Mouse (Mus musculus) c-Kit-positive CD71-positive TER-119-negative erythroid progenitor cells, embryonic 14.5 days (primary cell): ENCODE data around the gene 1700016D06Rik.
A peak's percentile ranks its signal among the peaks of the same experiment; 100 is the strongest.
"Not testable (repeated sequence)": the region's sequence is repeated elsewhere in the genome, so short reads cannot be mapped to it uniquely, and the experiment has no call there.

Source experiments
- DNase-seq: peaks from one replicate; pipeline ENCODE4 v3.0.0-alpha.2; 2013; ENCODE audit warnings: low read depth

Gene 1700016D06Rik

GRCm38 (mm10) chr8:11701428-11701827, 565 bp upstream of the 1700016D06Rik start:
- DNase-seq: no peak

- peak; percentile 40 for DNase-seq
These were observed 517 bp downstream of the 1700016D06Rik start for GRCm38 (mm10) chr8:11700060-11701032.

GRCm38 (mm10) chr8:11699442-11700001, 1.3 kb downstream of the 1700016D06Rik start:
- DNase-seq: no peak

- no peak for DNase-seq
These were observed 3.4 kb downstream of the 1700016D06Rik start for GRCm38 (mm10) chr8:11697467-11697866.

DNA sequence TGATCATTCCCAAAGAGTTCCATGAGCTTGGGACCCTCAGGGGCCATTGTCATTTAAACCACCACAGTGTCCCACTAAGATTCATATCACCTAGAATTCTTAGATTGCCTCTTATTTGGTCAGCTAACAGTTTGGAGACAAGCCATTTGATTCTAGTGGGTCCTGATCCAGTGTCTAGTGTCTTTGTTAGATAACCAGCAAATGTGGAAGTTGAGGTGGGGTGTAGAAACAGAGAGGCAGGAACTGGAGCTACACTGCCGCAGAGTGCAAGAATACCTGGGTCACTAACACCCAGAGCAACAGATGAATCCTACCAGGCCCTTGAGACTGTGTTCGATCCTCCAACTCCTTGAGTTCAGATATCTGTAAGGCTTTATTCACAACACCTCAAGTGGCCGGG, 4.7 kb downstream of the 1700016D06Rik start:
- DNase-seq: no peak

DNA sequence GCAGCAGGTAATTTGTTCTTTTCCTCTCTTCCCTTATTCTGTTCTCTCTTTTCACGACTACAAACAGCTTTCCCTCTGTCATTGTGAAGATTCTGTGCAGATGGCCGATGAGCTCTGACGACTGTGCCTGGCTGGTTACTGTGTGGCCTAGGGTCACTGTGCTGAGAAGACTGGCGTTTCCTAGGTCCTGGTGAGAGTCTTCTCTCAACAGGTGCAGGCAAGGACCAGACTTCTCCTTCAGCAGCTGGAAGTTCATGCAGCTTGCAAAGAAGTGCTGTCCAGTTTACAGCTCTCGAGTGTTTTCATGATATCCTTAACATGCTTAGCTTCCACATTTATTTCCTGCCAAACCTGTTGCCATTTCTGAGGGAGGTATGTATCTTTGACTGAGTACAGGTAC, 6.9 kb downstream of the 1700016D06Rik start:
- DNase-seq: no peak

DNA sequence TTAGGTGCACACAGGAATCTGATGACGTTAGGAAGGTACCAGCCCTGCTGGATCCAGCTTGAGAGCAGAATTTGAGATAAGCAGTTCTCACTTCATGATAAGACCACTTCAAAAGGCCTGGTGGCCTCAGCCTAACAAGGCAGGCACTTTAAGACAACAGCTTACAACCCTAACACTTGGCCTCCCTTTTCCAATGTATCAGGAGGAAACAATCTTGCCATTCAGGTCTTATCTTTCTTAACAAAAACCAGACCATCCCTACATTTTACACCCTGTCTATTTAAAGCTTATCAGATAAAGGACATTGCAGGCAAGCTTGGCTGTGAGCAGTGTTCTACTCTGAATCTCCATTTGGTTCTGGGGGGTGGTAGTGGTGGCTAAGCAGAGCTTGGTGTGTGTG, 8.4 kb downstream of the 1700016D06Rik start:
- DNase-seq: no peak

GRCm38 (mm10) chr8:11691761-11692160, 9.1 kb downstream of the 1700016D06Rik start:
- DNase-seq: no peak

GRCm38 (mm10) chr8:11691284-11691683, 9.6 kb downstream of the 1700016D06Rik start:
- DNase-seq: no peak

GRCm38 (mm10) chr8:11689945-11690344, 10.9 kb downstream of the 1700016D06Rik start:
- DNase-seq: no peak

- DNase-seq: no peak
These were observed 13.6 kb downstream of the 1700016D06Rik start for GRCm38 (mm10) chr8:11687251-11687650.

DNA sequence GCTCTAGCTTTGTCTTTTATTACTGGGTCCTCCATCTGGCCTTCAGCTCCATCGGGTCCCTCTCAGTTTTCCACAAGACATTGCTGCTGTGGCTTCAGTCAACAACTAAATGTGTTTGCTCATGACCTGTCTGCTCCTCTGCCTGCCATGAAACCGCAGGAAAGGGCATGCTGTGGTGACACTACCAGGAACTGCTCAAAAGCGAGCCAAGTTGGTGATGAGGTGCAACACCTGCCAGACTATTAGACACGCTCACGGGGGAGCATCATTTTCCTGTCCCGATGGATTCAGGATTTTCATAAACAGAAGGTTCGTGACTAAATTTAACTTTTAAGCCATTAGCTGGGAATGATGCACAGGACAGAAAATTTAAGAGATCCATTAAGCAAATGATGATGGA, 16.3 kb downstream of the 1700016D06Rik start:
- DNase-seq: no peak

DNA sequence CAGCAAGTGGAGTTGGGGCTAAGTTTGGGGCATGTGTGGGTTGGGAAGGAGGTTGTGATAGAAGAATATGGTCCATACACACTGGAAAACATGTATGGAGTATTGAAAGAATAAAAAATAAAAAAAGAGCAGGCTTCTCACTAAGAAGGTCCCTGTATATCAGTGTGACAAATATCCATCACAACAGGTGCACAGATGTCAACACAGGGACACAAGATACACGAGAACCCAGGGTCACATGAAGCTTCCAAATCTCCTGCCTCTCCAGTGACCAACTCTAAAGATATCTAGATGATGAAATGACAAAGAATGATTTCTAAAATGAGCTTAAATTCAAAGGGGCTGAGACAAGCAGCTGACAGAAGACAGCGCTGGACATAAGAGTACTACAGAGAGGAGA, 32.6 kb downstream of the 1700016D06Rik start:
- DNase-seq: no peak

DNA sequence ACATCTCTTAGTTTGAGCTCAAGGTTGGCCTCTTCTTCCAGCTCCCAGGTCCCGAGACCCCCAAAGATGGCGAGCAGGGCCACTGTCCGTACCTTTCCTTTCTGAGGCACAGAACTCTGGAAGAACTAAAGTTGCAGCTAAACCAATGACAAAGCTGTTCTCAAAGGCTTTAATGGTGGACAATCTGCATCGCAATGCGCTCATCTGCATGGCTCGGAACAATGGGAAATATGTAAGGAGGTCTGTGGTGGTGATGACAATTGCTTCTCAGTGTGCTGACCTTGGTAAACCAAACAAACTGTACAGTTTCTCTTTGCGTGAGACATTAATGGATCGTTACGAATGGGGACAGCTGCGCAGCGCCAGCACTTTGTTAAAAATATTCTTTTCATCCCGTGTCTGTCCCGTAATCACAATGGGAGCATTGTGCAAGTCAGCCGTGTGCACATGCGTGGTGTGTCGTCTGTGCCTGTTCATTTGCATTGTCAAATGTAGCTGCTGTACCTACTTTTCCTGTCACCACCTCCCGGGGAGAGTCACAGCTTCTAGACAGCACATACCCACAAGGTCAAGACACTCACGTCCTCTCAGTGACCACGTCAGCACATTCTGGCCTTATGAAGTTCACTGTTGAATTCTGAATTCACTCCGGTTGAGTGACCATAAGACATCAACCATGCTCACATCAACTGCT, 34.7 kb downstream of the 1700016D06Rik start:
- not testable (repeated sequence) for DNase-seq

DNA sequence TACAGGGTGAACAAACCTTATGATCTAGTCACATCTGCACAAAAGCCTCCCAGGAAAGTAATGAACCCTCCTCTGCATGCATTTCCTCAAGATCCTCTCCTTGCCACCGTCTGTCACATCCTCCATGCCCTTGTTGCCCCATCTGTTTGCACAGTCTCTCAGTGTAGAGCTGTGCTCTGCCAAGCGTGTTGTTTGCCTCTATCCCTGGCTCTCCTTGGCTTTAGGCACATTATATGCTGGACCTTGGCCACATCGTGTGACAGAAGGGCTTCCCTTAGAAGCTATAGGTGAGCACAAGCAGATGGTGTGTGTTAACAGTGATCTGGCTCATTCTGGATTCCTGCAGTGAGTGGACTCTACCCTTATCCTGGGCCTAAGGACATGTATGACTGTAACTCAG, 38.9 kb downstream of the 1700016D06Rik start:
- DNase-seq: no peak

GRCm38 (mm10) chr8:11650021-11650420, 50.8 kb downstream of the 1700016D06Rik start:
- DNase-seq: no peak

DNA sequence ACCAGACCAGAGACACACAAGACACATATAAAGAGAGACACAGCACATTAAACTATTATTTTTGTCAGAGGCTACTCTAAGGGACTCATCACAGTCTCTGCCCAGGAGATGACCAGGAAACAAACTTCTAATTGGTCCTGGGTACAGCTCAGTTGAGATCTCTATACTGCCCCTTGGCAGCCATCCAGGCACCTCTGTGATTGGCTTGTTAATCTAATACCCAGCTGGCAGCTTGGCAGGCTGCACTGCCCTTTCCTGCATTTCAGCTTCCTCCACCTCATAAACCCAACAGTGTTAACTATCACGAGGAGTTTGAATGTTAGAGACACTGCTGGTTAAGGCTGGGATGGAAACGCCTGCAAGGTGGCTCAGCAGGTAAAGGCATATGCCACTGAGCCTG, 57.7 kb downstream of the 1700016D06Rik start:
- no peak for DNase-seq

DNA sequence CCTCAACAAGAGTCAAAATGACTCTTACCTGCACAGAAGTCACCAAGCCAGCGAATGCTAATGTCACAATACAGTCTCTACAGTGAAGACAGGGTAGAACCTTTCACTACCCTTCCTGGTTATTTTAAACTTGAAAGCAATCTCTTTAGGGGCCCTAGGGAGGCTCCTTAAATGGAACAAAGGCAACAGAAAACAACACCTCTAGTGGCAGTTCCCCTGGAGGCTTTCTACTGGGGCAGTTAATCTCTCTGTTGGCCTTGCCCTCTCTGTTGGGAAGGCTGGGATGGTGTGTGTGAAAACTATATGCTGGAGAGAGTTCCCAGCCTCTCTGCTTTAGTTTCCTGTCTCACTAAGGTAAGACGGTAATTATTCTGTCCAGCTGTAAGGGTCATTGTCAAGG, 60.3 kb downstream of the 1700016D06Rik start:
- no peak for DNase-seq

- DNase-seq: no peak
These were observed 63.3 kb downstream of the 1700016D06Rik start for GRCm38 (mm10) chr8:11637531-11637930.

DNA sequence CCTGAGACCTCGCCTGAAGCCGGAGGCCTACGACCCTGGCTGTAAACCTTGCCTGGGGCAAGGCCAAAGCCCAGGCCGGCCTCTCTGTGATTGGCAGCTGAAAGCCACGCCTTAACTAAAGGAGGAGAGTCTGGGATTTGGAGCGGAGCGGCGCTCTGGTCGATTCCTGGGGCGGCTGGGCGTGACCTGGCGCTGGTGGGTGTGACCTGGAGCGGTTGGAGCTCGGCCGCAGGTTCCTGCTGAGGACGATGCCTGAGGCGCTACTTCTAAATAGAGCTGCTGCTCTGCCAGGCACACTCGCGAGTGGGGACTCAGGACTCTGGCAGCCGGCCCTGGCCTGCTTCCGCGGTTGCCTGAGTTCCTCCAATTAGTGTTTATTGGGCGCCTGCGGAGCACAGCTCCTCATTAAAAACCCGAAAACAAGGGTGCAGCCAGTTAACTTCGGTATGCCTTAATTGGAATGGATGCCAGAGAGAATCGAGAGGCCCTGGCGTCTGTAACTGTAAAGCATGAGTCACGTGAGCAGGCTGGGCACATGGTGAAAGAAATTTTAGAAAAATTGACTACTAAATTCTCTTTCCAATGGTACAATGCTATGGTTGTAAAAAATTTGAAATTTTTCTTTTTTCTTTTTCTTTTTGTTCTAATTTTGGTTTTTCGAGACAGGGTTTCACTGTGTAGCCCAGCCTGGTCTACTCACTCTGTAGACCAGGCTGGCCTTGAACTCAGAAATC, 64.4 kb downstream of the 1700016D06Rik start:
- DNase-seq: peak; percentile 88

GRCm38 (mm10) chr8:11635611-11636081, 65.2 kb downstream of the 1700016D06Rik start, which contains the start of gene Ankrd10:
Gene Ankrd10 (minus strand): TSS chr8:11635757.
- peak; percentile 89 for DNase-seq
